Mouse (Mus musculus): Measurements from ENCODE around the gene 1700092M07Rik.

GRCm38 (mm10) chr19:8705026-8705708, 35.4 kb upstream of the 1700092M07Rik start:
- TF ChIP-seq CTCF (IDR thresholded peaks at IDR 0.05; ENCODE audit: control insufficient read depth, insufficient read depth, low read length) = no peak
- TF ChIP-seq POLR2A (IDR thresholded peaks at IDR 0.05; ENCODE audit: borderline replicate concordance, control insufficient read depth, low read depth, low read length) = no peak

Data from bone marrow, adult 2 months (tissue).